Mouse (Mus musculus) mature B cell (primary cell): Measurements from ENCODE around the gene Ubxn11.

Experiments
- in situ Hi-C: fragments of 300-500 bp; cut with MboI; formaldehyde crosslinking; loops from 2 replicates; pipeline ENCODE4 v1.14.3; 2019

The Ubxn11 gene

GRCm38 (mm10) chr4:134118126-134118800 lies 15.9 kb downstream of the Ubxn11 start:
- in situ Hi-C loops = no loop called here

GRCm38 (mm10) chr4:134119042-134119441 lies 16.7 kb downstream of the Ubxn11 start:
- in situ Hi-C loops = no loop called here

- in situ Hi-C loops = no loop called here
Measured at GRCm38 (mm10) chr4:134119644-134120043, 17.3 kb downstream of the Ubxn11 start.

GRCm38 (mm10) chr4:134120192-134120805 lies 17.9 kb downstream of the Ubxn11 start:
- in situ Hi-C loops = no loop called here

- in situ Hi-C loops = no loop called here
Measured at GRCm38 (mm10) chr4:134120916-134121315, 18.5 kb downstream of the Ubxn11 start.

GRCm38 (mm10) chr4:134121571-134121970 lies 19.2 kb downstream of the Ubxn11 start:
- in situ Hi-C loops = no loop called here

GRCm38 (mm10) chr4:134122281-134122680 lies 19.9 kb downstream of the Ubxn11 start:
- in situ Hi-C loops = no loop called here

GRCm38 (mm10) chr4:134123147-134123546 lies 20.8 kb downstream of the Ubxn11 start:
- in situ Hi-C loops = no loop called here

- in situ Hi-C loops = no loop called here
Measured at GRCm38 (mm10) chr4:134123680-134124551, 21.5 kb downstream of the Ubxn11 start.

GRCm38 (mm10) chr4:134125383-134126060 lies 23.2 kb downstream of the Ubxn11 start:
- in situ Hi-C loops = loop anchor here (5.0 kb wide), 1 partner anchor 33 kb away; no protein-coding TSS in a partner anchor

- in situ Hi-C loops = loop anchor here (5.0 kb wide), 1 partner anchor 34 kb away; no protein-coding TSS in a partner anchor
Measured at GRCm38 (mm10) chr4:134126300-134127120, 24.1 kb downstream of the Ubxn11 start.

GRCm38 (mm10) chr4:134127121-134127455 lies 24.7 kb downstream of the Ubxn11 start:
- in situ Hi-C loops = loop anchor here (5.0 kb wide), 1 partner anchor 35 kb away; no protein-coding TSS in a partner anchor

GRCm38 (mm10) chr4:134127793-134128192 lies 25.4 kb downstream of the Ubxn11 start:
- in situ Hi-C loops = loop anchor here (5.0 kb wide), 1 partner anchor 35 kb away; no protein-coding TSS in a partner anchor

GRCm38 (mm10) chr4:134128221-134128982 lies 26.0 kb downstream of the Ubxn11 start, which contains the start of gene Sh3bgrl3:
Gene Sh3bgrl3, minus strand, starts transcription at chr4:134128789.
- in situ Hi-C loops = loop anchor here (5.0 kb wide), 1 partner anchor 36 kb away; no protein-coding TSS in a partner anchor

GRCm38 (mm10) chr4:134128983-134129362 lies 26.6 kb downstream of the Ubxn11 start:
- in situ Hi-C loops = loop anchor here (5.0 kb wide), 1 partner anchor 37 kb away; no protein-coding TSS in a partner anchor

GRCm38 (mm10) chr4:134129482-134129881 lies 27.1 kb downstream of the Ubxn11 start:
- in situ Hi-C loops = loop anchor here (5.0 kb wide), 1 partner anchor 37 kb away; no protein-coding TSS in a partner anchor

GRCm38 (mm10) chr4:134132117-134132516 lies 29.7 kb downstream of the Ubxn11 start:
- in situ Hi-C loops = loop anchor here (5.0 kb wide), 1 partner anchor 95 kb away; no protein-coding TSS in a partner anchor

- in situ Hi-C loops = loop anchor here (5.0 kb wide), 1 partner anchor 95 kb away; no protein-coding TSS in a partner anchor
Measured at GRCm38 (mm10) chr4:134132519-134133095, 30.2 kb downstream of the Ubxn11 start.

GRCm38 (mm10) chr4:134136280-134136926 lies 34.0 kb downstream of the Ubxn11 start:
- in situ Hi-C loops = no loop called here
